Mouse (Mus musculus): Measurements from ENCODE around the gene Tmcc1.

- TF ChIP-seq ZC3H11A (IDR thresholded peaks at IDR 0.05; ENCODE audit: low read depth, low read length) (no peak), TBP (IDR thresholded peaks at IDR 0.05; ENCODE audit: low read depth, low read length) (no peak), MYC (IDR thresholded peaks at IDR 0.05; ENCODE audit: low read depth, low read length) (no peak), SMC3 (IDR thresholded peaks at IDR 0.05; ENCODE audit: low read depth, low read length) (no peak), CTCF (IDR thresholded peaks at IDR 0.05 in 2 of 3, conservative IDR thresholded peaks at IDR 0.05 in 1 of 3; ENCODE audit: control insufficient read depth in 1 of 3, insufficient read depth in 1 of 3, low read depth in 2 of 3, low read length in 3 of 3, poor library complexity in 1 of 3, severe bottlenecking in 1 of 3) (no peak), POLR2A (IDR thresholded peaks at IDR 0.05; ENCODE audit: control insufficient read depth in 1 of 2, insufficient read depth in 1 of 2, low read depth in 1 of 2, low read length in 2 of 2, poor library complexity in 1 of 2) (no peak), USF1 (IDR thresholded peaks at IDR 0.05; ENCODE audit: low read depth, low read length) (no peak)
Measured at GRCm38 (mm10) chr6:115992981-115993380, 200.3 kb downstream of the Tmcc1 start.

All from MEL (cell line).